In genomic region chr11:61504713-61505257, GRCm38 (mm10) we compare ENCODE assay signal across 8 mouse cellular contexts. TPM values are rescaled to one million over a fixed set of nuclear protein-coding genes. Genes with fewer than 3 reads are reported as not detected.
DNase-seq lines count a peak whose midpoint lies in the region; ATAC-seq and TF ChIP-seq lines count a peak whose summit lies in the region.

TSS of gene B9d1 (plus strand) at chr11:61505144.

- peak; percentile 99 for DNase-seq in CH12.LX (ENCODE audit: extremely low read depth)
- DNase-seq in c-Kit-positive CD71-positive TER-119-negative erythroid progenitor cells, embryonic 14.5 days (ENCODE audit: low read depth) = peak; percentile 96
- peak; percentile 95 for DNase-seq in forebrain, embryonic 11.5 days (ENCODE audit: low spot score)
- peak; percentile 97 for DNase-seq in kidney, postnatal 36 days
- DNase-seq in telencephalon, adult 2 months (ENCODE audit: low read depth, low spot score) = peak; percentile 97

- H3K4me3 ChIP-seq in CH12.LX (replicated peaks in 1 of 3; ENCODE audit: low read depth in 2 of 3, low read length in 2 of 3, poor library complexity in 1 of 3) = peak within 1 kb of the TSS; percentile 57 to 89 (median 71)
- H3K4me3 ChIP-seq in forebrain, embryonic 11.5 days (ENCODE audit: low read depth, low read length) = peak within 1 kb of the TSS; percentile 41
- peak within 1 kb of the TSS; percentile 67 for H3K4me3 ChIP-seq in heart, embryonic 16.5 days (ENCODE audit: low read length)
- H3K4me3 ChIP-seq in liver, embryonic 15.5 days (replicated peaks) = peak within 1 kb of the TSS; percentile 65
- H3K4me3 ChIP-seq in neural tube, embryonic 12.5 days = peak within 1 kb of the TSS; percentile 58

- peak; percentile 89 for ATAC-seq in forebrain, embryonic 11.5 days (replicated peaks; ENCODE audit: low FRiP score)
- ATAC-seq in heart, embryonic 16.5 days (replicated peaks; ENCODE audit: extremely low read depth, insufficient read depth, low FRiP score) = peak; percentile 92
- ATAC-seq in liver, embryonic 15.5 days (ENCODE audit: insufficient read depth) = peak; percentile 83
- peak; percentile 91 for ATAC-seq in neural tube, embryonic 12.5 days (ENCODE audit: low FRiP score, low read depth)

- H3K27ac ChIP-seq in CH12.LX (ENCODE audit: insufficient read depth, low read depth) = no peak within 1 kb of the TSS; the same call in 1 of the 2 replicates
- peak within 1 kb of the TSS; percentile 63; the same call in 1 of the 2 replicates for H3K27ac ChIP-seq in forebrain, embryonic 11.5 days (ENCODE audit: low read depth, low read length)
- H3K27ac ChIP-seq in heart, embryonic 16.5 days (ENCODE audit: low read length) = peak within 1 kb of the TSS; percentile 58; the same call in 1 of the 2 replicates
- no peak within 1 kb of the TSS for H3K27ac ChIP-seq in liver, embryonic 15.5 days (replicated peaks)
- peak within 1 kb of the TSS; percentile 72; the same call in 1 of the 2 replicates for H3K27ac ChIP-seq in neural tube, embryonic 12.5 days

- peaks cover 0 to 9% of the 10 kb centered on the region in 2 experiments for H3K36me3 ChIP-seq in CH12.LX (replicated peaks in 1 of 2; ENCODE audit: control insufficient read depth in 1 of 2, insufficient read depth in 1 of 2, low read length in 1 of 2)
- no peaks in the 10 kb centered on the region for H3K36me3 ChIP-seq in forebrain, embryonic 11.5 days (ENCODE audit: control insufficient read depth, insufficient read depth, low read length)
- no peaks in the 10 kb centered on the region for H3K36me3 ChIP-seq in heart, embryonic 16.5 days (ENCODE audit: control insufficient read depth, insufficient read depth)
- no peaks in the 10 kb centered on the region for H3K36me3 ChIP-seq in liver, embryonic 15.5 days (replicated peaks)
- H3K36me3 ChIP-seq in neural tube, embryonic 12.5 days = peaks cover 6% of the 10 kb centered on the region; the same call in 1 of the 2 replicates

- H3K79me2 ChIP-seq in CH12.LX (replicated peaks; ENCODE audit: control insufficient read depth, extremely low read depth, insufficient read depth, poor library complexity, severe bottlenecking) = no peaks in the 10 kb centered on the region

- H3K4me2 ChIP-seq in CH12.LX (ENCODE audit: insufficient read depth, low read depth, poor library complexity, severe bottlenecking) = peak within 1 kb of the TSS; percentile 72
- H3K4me2 ChIP-seq in forebrain, embryonic 11.5 days (ENCODE audit: low read depth, low read length, severe bottlenecking) = peak within 1 kb of the TSS; percentile 57
- peak within 1 kb of the TSS; percentile 82 for H3K4me2 ChIP-seq in heart, embryonic 16.5 days (ENCODE audit: low read depth, low read length)
- peak within 1 kb of the TSS; percentile 76 for H3K4me2 ChIP-seq in liver, embryonic 15.5 days
- peak within 1 kb of the TSS; percentile 76 for H3K4me2 ChIP-seq in neural tube, embryonic 12.5 days (replicated peaks)

- dilution Hi-C loops in CH12.LX (cut with MboI; ENCODE audit: extremely low pct_ligation_motif_present, extremely low pct_unique_long_range_greater_than_20kb, low sequenced_read_pairs) = no loop called here

- TF ChIP-seq EP300 in CH12.LX (IDR thresholded peaks at IDR 0.05; ENCODE audit: low read length) = no peak

- peak; percentile 83 to 99 for TF ChIP-seq CTCF in CH12.LX (conservative IDR thresholded peaks at IDR 0.05 in 1 of 2, IDR thresholded peaks at IDR 0.05 in 1 of 2; ENCODE audit: low read depth in 2 of 2, low read length in 2 of 2)

- TF ChIP-seq POLR2A in CH12.LX (IDR thresholded peaks at IDR 0.05; ENCODE audit: low read depth, low read length) = peak; percentile 54; the same call in 1 of the 2 replicates

- peak within 1 kb of the TSS; percentile 60 for H3K9ac ChIP-seq in CH12.LX (ENCODE audit: insufficient read depth, low read depth)
- peak within 1 kb of the TSS; percentile 70 for H3K9ac ChIP-seq in forebrain, embryonic 11.5 days (ENCODE audit: low read length)
- peak within 1 kb of the TSS; percentile 82 for H3K9ac ChIP-seq in heart, embryonic 16.5 days (ENCODE audit: low read length)
- peak within 1 kb of the TSS; percentile 55 for H3K9ac ChIP-seq in liver, embryonic 15.5 days
- H3K9ac ChIP-seq in neural tube, embryonic 12.5 days = peak within 1 kb of the TSS; percentile 59

- H3K27me3 ChIP-seq in CH12.LX (replicated peaks) = peaks cover 16% of the 10 kb centered on the region
- no peaks in the 10 kb centered on the region for H3K27me3 ChIP-seq in forebrain, embryonic 11.5 days (ENCODE audit: control insufficient read depth, insufficient read depth, low read length)
- H3K27me3 ChIP-seq in heart, embryonic 16.5 days (ENCODE audit: control insufficient read depth, insufficient read depth, low read length) = no peaks in the 10 kb centered on the region
- peaks cover 6% of the 10 kb centered on the region; the same call in 1 of the 2 replicates for H3K27me3 ChIP-seq in liver, embryonic 15.5 days
- no peaks in the 10 kb centered on the region for H3K27me3 ChIP-seq in neural tube, embryonic 12.5 days (replicated peaks)

- WGBS in forebrain, embryonic 11.5 days = under 1% methylated on average over 39 of the region's 39 CpGs
- WGBS in heart, embryonic 16.5 days = under 1% methylated on average over 39 of the region's 39 CpGs
- WGBS in liver, embryonic 15.5 days (ENCODE audit: insufficient replicate concordance) = under 1% methylated on average over 39 of the region's 39 CpGs
- under 1% methylated on average over 39 of the region's 39 CpGs for WGBS in neural tube, embryonic 12.5 days

- H3K9me3 ChIP-seq in CH12.LX (replicated peaks; ENCODE audit: low read length) = no peaks in the 10 kb centered on the region
- no peaks in the 10 kb centered on the region for H3K9me3 ChIP-seq in forebrain, embryonic 11.5 days (ENCODE audit: control insufficient read depth, low read length)
- H3K9me3 ChIP-seq in heart, embryonic 16.5 days (replicated peaks; ENCODE audit: control insufficient read depth, low read length) = no peaks in the 10 kb centered on the region
- no peaks in the 10 kb centered on the region for H3K9me3 ChIP-seq in liver, embryonic 15.5 days (replicated peaks)
- H3K9me3 ChIP-seq in neural tube, embryonic 12.5 days = no peaks in the 10 kb centered on the region

- no peak; the same call in none of the 2 replicates for TF ChIP-seq RAD21 in CH12.LX (IDR thresholded peaks at IDR 0.05; ENCODE audit: low read depth, low read length)

- in situ Hi-C loops in CH12.LX (cut with MboI; ENCODE audit: low pct_ligation_motif_present, low pct_unique_long_range_greater_than_20kb, low sequenced_read_pairs) = loop anchor here (5.0 to 10.0 kb wide), 4 partner anchors 87 to 310 kb away; no protein-coding TSS in a partner anchor

- peaks cover 7 to 15% of the 10 kb centered on the region in 2 experiments for H3K4me1 ChIP-seq in CH12.LX (ENCODE audit: control insufficient read depth in 1 of 2, insufficient read depth in 2 of 2)
- peaks cover 3% of the 10 kb centered on the region for H3K4me1 ChIP-seq in forebrain, embryonic 11.5 days (replicated peaks; ENCODE audit: control insufficient read depth, insufficient read depth, low read length)
- peaks cover 7% of the 10 kb centered on the region for H3K4me1 ChIP-seq in heart, embryonic 16.5 days (ENCODE audit: control insufficient read depth, insufficient read depth, low read length)
- H3K4me1 ChIP-seq in liver, embryonic 15.5 days (replicated peaks) = peaks cover 11% of the 10 kb centered on the region
- peaks cover 9% of the 10 kb centered on the region for H3K4me1 ChIP-seq in neural tube, embryonic 12.5 days

TF ChIP-seq in CH12.LX, 34 proteins besides CTCF, POLR2A, EP300 and RAD21 (continues in another document):
- peak; percentile 99 for TF ChIP-seq MAX (IDR thresholded peaks at IDR 0.05; ENCODE audit: low read length)
- TF ChIP-seq CHD2 (IDR thresholded peaks at IDR 0.05; ENCODE audit: low read length) = no peak
- peak; percentile 97 for TF ChIP-seq MYC (IDR thresholded peaks at IDR 0.05; ENCODE audit: low read depth, low read length)
- peak; percentile 43; the same call in 1 of the 2 replicates for TF ChIP-seq NELFE (IDR thresholded peaks at IDR 0.05; ENCODE audit: low read depth, low read length)
- TF ChIP-seq BHLHE40 (IDR thresholded peaks at IDR 0.05; ENCODE audit: low read depth, low read length) = peak; percentile 99
- no peak for TF ChIP-seq PAX5 (IDR thresholded peaks at IDR 0.05; ENCODE audit: low read length)
- TF ChIP-seq UBTF (IDR thresholded peaks at IDR 0.05; ENCODE audit: low read depth, low read length) = no peak
- no peak for TF ChIP-seq RCOR1 (conservative IDR thresholded peaks at IDR 0.05; ENCODE audit: low read depth, low read length)
- peak; percentile 81 for TF ChIP-seq ZC3H11A (IDR thresholded peaks at IDR 0.05; ENCODE audit: low read depth, low read length)
- TF ChIP-seq ZKSCAN1 (IDR thresholded peaks at IDR 0.05; ENCODE audit: borderline replicate concordance, low read depth, low read length) = no peak
- no peak for TF ChIP-seq ZMIZ1 (IDR thresholded peaks at IDR 0.05; ENCODE audit: low read depth, low read length)
- no peak; the same call in 1 of the 2 replicates for TF ChIP-seq MEF2A (IDR thresholded peaks at IDR 0.05; ENCODE audit: borderline replicate concordance, low read depth, low read length)
- no peak for TF ChIP-seq MAZ (IDR thresholded peaks at IDR 0.05; ENCODE audit: low read depth, low read length)
- no peak for TF ChIP-seq JUN (IDR thresholded peaks at IDR 0.05; ENCODE audit: insufficient read depth, low read depth, low read length)
- TF ChIP-seq TBP (conservative IDR thresholded peaks at IDR 0.05; ENCODE audit: low read depth, low read length) = 0 out of 2 replicates have a peak, but pooled peaks have one; percentile 33
- peak; percentile 76 for TF ChIP-seq USF2 (conservative IDR thresholded peaks at IDR 0.05; ENCODE audit: low read depth, low read length)
- TF ChIP-seq NRF1 (IDR thresholded peaks at IDR 0.05; ENCODE audit: low read depth, low read length) = peak; percentile 92
- TF ChIP-seq KAT2A (IDR thresholded peaks at IDR 0.05; ENCODE audit: insufficient replicate concordance, low read length) = no peak
- TF ChIP-seq USF1 (IDR thresholded peaks at IDR 0.05; ENCODE audit: low read depth, low read length) = peak; percentile 87
- peak; percentile 98 for TF ChIP-seq SMC3 (IDR thresholded peaks at IDR 0.05; ENCODE audit: low read depth, low read length)
- TF ChIP-seq TCF12 (IDR thresholded peaks at IDR 0.05; ENCODE audit: low read depth, low read length) = 0 out of 2 replicates have a peak, but pooled peaks have one; percentile 43
- no peak for TF ChIP-seq ETS1 (conservative IDR thresholded peaks at IDR 0.05; ENCODE audit: low read depth, low read length)

RNA-seq across cellular contexts. Expression of gene B9d1, which starts in this region (rescaled TPM):
- total RNA-seq in CH12.LX (2012; rRNA removed) = 51.1 and 62.9 TPM in 2 replicates
- 19.2 and 24.2 TPM in 2 replicates for total RNA-seq in CH12.LX (2014; rRNA removed)
- 26.2 and 31.0 TPM in 2 replicates for polyA plus RNA-seq in CH12.LX (2012; ENCODE audit: insufficient read length, low read depth)
- polyA plus RNA-seq in forebrain, embryonic 11.5 days (2014; fragmentation: Nextera tagmentation; extraction: Ambion mirVana) = 41.7 and 46.0 TPM in 2 replicates
- 11.6 and 13.3 TPM in 2 replicates for polyA plus RNA-seq in heart, embryonic 16.5 days (2015; fragmentation: Nextera tagmentation; extraction: Ambion mirVana)
- polyA plus RNA-seq in liver, embryonic 15.5 days (2015; fragmentation: Nextera tagmentation; extraction: Ambion mirVana) = 1.6 and 1.8 TPM in 2 replicates
- polyA plus RNA-seq in neural tube, embryonic 12.5 days (2016; fragmentation: Nextera tagmentation; extraction: Ambion mirVana) = 31.0 and 31.1 TPM in 2 replicates

Comparison
In these comparisons a context has a peak if more than half of its experiments do, and no peak if none do; other contexts are left out.
1. H3K27ac ChIP-seq: peak in forebrain, embryonic 11.5 days (single experiment), heart, embryonic 16.5 days (single experiment) and neural tube, embryonic 12.5 days (single experiment); none in CH12.LX (single experiment) and liver, embryonic 15.5 days (single experiment).
2. Peak in every context shown above with its lines, with median percentiles within 50 percentile points of each other: DNase-seq, H3K4me2 ChIP-seq, H3K4me3 ChIP-seq, H3K9ac ChIP-seq and ATAC-seq.